Mouse (Mus musculus): ENCODE results near the gene 1700020L24Rik. TPM values are rescaled to one million over a fixed set of nuclear protein-coding genes. Genes with fewer than 3 reads are reported as not detected.

1700020L24Rik gene
- polyA plus RNA-seq, 1 experiment, result not detected

- TF ChIP-seq CTCF (IDR thresholded peaks at IDR 0.05; ENCODE audit: low read depth, low read length), result no peak
- no peak for TF ChIP-seq POLR2A (IDR thresholded peaks at IDR 0.05; ENCODE audit: borderline replicate concordance, low read depth, low read length)
- H3K4me3 ChIP-seq (ENCODE audit: insufficient read depth, low read length), result no peak overlapping the region
- H3K27ac ChIP-seq (ENCODE audit: insufficient read depth, low read depth, low read length), result no peak overlapping the region
- peaks cover 13% of the 10 kb centered on the region for H3K4me1 ChIP-seq (ENCODE audit: control insufficient read depth, insufficient read depth, low read length)
These were observed 29.7 kb downstream of the 1700020L24Rik start for GRCm38 (mm10) chr11:83467120-83467652.

- TF ChIP-seq CTCF (IDR thresholded peaks at IDR 0.05; ENCODE audit: low read depth, low read length) (no peak), POLR2A (IDR thresholded peaks at IDR 0.05; ENCODE audit: borderline replicate concordance, low read depth, low read length) (no peak)
- Histone ChIP-seq H3K4me3 (ENCODE audit: insufficient read depth, low read length) (no peak overlapping the region), H3K27ac (ENCODE audit: insufficient read depth, low read depth, low read length) (no peak overlapping the region), H3K4me1 (ENCODE audit: control insufficient read depth, insufficient read depth, low read length) (peaks cover 8% of the 10 kb centered on the region)
These were observed 31.3 kb downstream of the 1700020L24Rik start for GRCm38 (mm10) chr11:83468765-83469164.

- TF ChIP-seq CTCF (IDR thresholded peaks at IDR 0.05; ENCODE audit: low read depth, low read length), result no peak
- TF ChIP-seq POLR2A (IDR thresholded peaks at IDR 0.05; ENCODE audit: borderline replicate concordance, low read depth, low read length), result no peak
- H3K4me1 ChIP-seq (ENCODE audit: control insufficient read depth, insufficient read depth, low read length), result peaks cover 11% of the 10 kb centered on the region
- H3K27ac ChIP-seq (ENCODE audit: insufficient read depth, low read depth, low read length), result no peak overlapping the region
- no peak overlapping the region for H3K4me3 ChIP-seq (ENCODE audit: insufficient read depth, low read length)
These were observed 34.3 kb downstream of the 1700020L24Rik start for GRCm38 (mm10) chr11:83471766-83472165.

- peaks cover 11% of the 10 kb centered on the region for H3K4me1 ChIP-seq (ENCODE audit: control insufficient read depth, insufficient read depth, low read length)
- no peak for TF ChIP-seq POLR2A (IDR thresholded peaks at IDR 0.05; ENCODE audit: borderline replicate concordance, low read depth, low read length)
- TF ChIP-seq CTCF (IDR thresholded peaks at IDR 0.05; ENCODE audit: low read depth, low read length), result peak; percentile 94
- peak within 1 kb of the TSS; percentile 85 for H3K4me3 ChIP-seq (ENCODE audit: insufficient read depth, low read length)
- H3K27ac ChIP-seq (ENCODE audit: insufficient read depth, low read depth, low read length), result peak within 1 kb of the TSS; percentile 87
These were observed 35.1 kb downstream of the 1700020L24Rik start, which contains the start of gene Taf15 for GRCm38 (mm10) chr11:83472324-83473234. Taf15 (plus strand) TSS chr11:83473086.

- Histone ChIP-seq H3K27ac (ENCODE audit: insufficient read depth, low read depth, low read length) (peak overlapping the region; percentile 64), H3K4me1 (ENCODE audit: control insufficient read depth, insufficient read depth, low read length) (peaks cover 11% of the 10 kb centered on the region), H3K4me3 (ENCODE audit: insufficient read depth, low read length) (peak overlapping the region; percentile 85)
- no peak for TF ChIP-seq POLR2A (IDR thresholded peaks at IDR 0.05; ENCODE audit: borderline replicate concordance, low read depth, low read length)
- no peak for TF ChIP-seq CTCF (IDR thresholded peaks at IDR 0.05; ENCODE audit: low read depth, low read length)
These were observed 35.9 kb downstream of the 1700020L24Rik start for GRCm38 (mm10) chr11:83473235-83474016.

Other genes with a start within 250 kb of the 1700020L24Rik start
- gene Slfn3, start 246.3 kb upstream of the 1700020L24Rik start, polyA plus RNA-seq (2012; ENCODE audit: insufficient read depth, insufficient read length, missing spikeins), result 4.0 and 6.4 TPM in 2 replicates
- not detected in 2 replicates for gene Slfn14, start 151.0 kb upstream of the 1700020L24Rik start, polyA plus RNA-seq (2012; ENCODE audit: insufficient read depth, insufficient read length, missing spikeins)
- gene Ap2b1, start 138.7 kb upstream of the 1700020L24Rik start, polyA plus RNA-seq (2012; ENCODE audit: insufficient read depth, insufficient read length, missing spikeins), result 59.5 and 69.7 TPM in 2 replicates
- gene Pex12, start 135.1 kb upstream of the 1700020L24Rik start, polyA plus RNA-seq (2012; ENCODE audit: insufficient read depth, insufficient read length, missing spikeins), result 6.2 and 12.2 TPM in 2 replicates
- gene Rasl10b, start 28.5 kb upstream of the 1700020L24Rik start, polyA plus RNA-seq (2012; ENCODE audit: insufficient read depth, insufficient read length, missing spikeins), result not detected in 2 replicates
- gene Gas2l2, start 8.2 kb upstream of the 1700020L24Rik start, polyA plus RNA-seq (2012; ENCODE audit: insufficient read depth, insufficient read length, missing spikeins), result not detected in 2 replicates
- 0.57 and 0.58 TPM in 2 replicates for gene Mmp28, start 25.4 kb downstream of the 1700020L24Rik start, polyA plus RNA-seq (2012; ENCODE audit: insufficient read depth, insufficient read length, missing spikeins)
- gene Taf15, start 35.4 kb downstream of the 1700020L24Rik start, polyA plus RNA-seq (2012; ENCODE audit: insufficient read depth, insufficient read length, missing spikeins), result 81.6 and 104 TPM in 2 replicates
- gene Heatr9, start 84.5 kb downstream of the 1700020L24Rik start, polyA plus RNA-seq (2012; ENCODE audit: insufficient read depth, insufficient read length, missing spikeins), result not detected in 2 replicates
- 18.6 and 24.6 TPM in 2 replicates for gene Ccl5, start 92.8 kb downstream of the 1700020L24Rik start, polyA plus RNA-seq (2012; ENCODE audit: insufficient read depth, insufficient read length, missing spikeins)
- gene Ccl9, start 141.0 kb downstream of the 1700020L24Rik start, polyA plus RNA-seq (2012; ENCODE audit: insufficient read depth, insufficient read length, missing spikeins), result 650 and 692 TPM in 2 replicates
- gene Ccl6, start 155.4 kb downstream of the 1700020L24Rik start, polyA plus RNA-seq (2012; ENCODE audit: insufficient read depth, insufficient read length, missing spikeins), result 168 and 174 TPM in 2 replicates
- gene Rpl9-ps1, start 207.9 kb downstream of the 1700020L24Rik start, polyA plus RNA-seq (2012; ENCODE audit: insufficient read depth, insufficient read length, missing spikeins), result not detected in 2 replicates
- gene Ccl3, start 211.7 kb downstream of the 1700020L24Rik start, polyA plus RNA-seq (2012; ENCODE audit: insufficient read depth, insufficient read length, missing spikeins), result 129 and 135 TPM in 2 replicates
- gene Ccl4, start 224.9 kb downstream of the 1700020L24Rik start, polyA plus RNA-seq (2012; ENCODE audit: insufficient read depth, insufficient read length, missing spikeins), result 78.8 and 104 TPM in 2 replicates